Mouse (Mus musculus) thymus, postnatal 36 days (tissue): ENCODE results near the gene Add3.
"Not testable (repeated sequence)": the region's sequence is repeated elsewhere in the genome, so short reads cannot be mapped to it uniquely, and the experiment has no call there.

Source experiments
- DNase-seq, 2 experiments: peaks; one replicate each; pipeline ENCODE4 v3.0.0; 2022; ENCODE audit warnings: mixed read lengths in 2 of 2

The Add3 gene

DNA sequence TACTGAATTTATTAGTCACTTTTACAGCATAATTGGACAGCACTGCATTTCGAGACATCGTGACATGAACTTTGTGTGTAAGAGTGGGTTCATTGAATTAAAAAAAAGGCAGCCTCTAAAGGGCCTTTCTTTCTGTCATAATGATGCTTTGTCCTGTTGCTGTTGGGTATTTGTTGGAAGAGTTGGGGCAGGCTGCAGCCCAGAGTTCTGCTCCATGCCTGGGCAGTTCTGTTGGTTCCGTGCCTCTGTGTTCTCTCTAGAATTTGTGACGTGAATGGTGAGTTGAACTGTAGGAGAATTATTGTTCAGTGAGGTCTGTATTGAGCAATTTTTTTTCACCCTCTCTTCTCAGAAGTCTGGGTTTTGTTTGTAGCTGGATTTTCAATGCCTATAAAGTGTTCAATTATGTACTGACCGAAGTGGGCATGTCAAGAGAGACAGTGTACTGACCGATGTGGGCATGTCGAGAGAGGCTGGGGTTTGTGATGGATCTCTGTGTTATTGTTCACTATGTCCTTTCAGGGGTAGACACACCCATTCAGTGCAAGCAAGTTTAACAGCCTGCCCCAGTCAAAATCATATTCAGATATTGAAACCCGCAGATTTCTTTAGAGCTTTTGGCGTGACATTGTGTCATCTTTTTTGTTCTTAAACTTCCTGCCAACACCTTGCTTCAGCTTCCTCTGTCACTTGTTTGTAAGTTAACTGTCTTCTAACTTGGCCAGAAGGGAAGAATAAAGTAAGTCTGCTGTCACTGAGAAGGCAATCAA, 54.7 kb downstream of the Add3 start:
- DNase-seq: no peak

DNA sequence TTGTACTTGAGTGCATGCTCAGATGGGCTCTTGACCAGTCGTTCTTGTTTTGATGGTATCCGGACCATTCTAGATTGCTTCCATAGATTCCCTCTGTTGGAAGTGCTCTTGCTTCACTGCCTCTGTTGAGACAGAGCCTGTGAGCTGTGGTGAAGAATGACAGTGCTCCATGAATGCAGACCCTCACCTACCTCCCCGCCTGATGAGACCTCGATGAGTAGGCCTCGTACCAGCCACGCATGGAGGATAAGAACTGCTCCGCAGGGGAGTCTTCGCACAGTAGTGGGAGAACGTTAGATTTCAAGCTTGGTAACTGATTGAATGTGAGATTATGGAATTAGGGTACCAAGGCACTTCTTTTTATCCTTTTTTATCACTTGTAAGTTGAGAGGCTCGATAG, 56.7 kb downstream of the Add3 start:
- DNase-seq: no peak

DNA sequence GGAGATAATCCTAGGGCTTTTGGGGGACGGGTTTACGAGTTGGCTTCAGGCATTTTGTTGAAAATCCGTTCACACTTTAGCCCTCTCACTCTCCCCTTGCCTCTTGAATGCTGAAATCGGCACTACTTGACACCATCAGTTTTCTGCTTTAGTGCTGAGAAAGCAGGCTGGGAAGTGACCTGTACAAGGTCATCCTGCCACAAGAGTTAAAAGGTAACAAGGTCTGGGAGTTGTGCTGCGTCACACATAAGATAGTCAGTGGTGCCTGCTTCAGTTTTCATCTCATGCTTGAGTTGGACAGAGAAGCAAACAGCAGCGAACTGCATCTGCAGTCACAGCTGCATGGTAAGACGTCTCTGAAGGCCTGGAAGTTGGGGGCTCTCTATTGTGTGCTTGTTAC, 57.5 kb downstream of the Add3 start:
- DNase-seq: no peak

DNA sequence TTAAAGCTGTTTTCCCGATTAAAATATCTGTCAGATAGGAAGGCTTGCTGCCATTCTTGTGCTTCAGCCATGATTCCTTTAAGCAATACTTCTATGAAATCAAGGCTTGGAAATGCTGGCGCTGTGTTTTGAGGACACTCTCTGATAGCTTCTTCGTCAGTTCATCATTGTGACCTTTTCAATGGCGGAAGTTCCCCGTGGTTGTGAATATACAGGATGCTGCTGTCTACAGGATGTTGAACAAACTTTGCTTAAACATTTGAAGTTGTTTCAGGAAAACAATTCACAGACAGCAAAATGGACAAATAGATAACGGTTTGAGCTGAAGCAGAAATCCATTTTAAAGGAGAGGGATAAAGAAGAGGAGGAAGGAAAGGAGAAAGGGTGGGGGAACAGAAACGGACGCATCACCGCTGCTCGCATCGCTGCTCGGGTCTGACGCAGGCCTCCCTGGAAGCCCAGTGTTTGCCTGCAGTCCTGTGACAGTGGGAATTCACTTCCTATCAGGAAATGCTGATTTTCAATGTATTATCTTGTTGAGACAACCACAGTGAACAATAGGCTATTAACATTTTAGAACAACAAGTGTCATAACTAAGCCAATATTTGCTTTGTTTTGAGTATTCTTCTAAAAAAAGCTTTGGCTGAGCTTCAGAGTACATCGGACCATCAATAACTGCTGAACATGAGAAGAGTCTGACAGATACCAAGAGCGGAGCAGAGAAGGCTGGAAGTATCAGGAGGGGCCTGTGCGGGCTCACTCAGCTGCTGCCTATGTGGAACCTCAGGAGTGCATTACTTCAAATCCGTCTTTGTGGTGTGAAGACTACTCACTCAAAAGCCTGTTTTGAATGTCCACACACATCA, 58.7 kb downstream of the Add3 start:
- no peak for DNase-seq

DNA sequence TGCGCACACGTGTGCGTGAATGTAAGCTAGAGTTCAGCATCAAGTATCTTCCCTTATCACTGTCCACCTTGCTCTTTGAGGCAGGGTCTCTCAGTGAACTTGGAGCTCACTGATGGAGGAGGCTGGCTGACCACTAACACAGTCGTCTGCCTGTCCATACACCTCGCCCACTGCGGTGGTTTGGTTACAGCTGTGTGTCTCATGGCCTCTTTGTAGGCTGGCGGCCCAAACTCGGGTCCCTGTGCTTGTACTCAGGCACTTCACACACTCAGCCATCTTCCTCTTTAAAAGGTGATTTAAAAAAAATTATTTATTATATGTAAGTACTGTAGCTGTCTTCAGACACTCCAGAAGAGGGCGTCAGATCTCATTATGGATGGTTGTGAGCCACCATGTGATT, 59.5 kb downstream of the Add3 start:
- DNase-seq: no peak

DNA sequence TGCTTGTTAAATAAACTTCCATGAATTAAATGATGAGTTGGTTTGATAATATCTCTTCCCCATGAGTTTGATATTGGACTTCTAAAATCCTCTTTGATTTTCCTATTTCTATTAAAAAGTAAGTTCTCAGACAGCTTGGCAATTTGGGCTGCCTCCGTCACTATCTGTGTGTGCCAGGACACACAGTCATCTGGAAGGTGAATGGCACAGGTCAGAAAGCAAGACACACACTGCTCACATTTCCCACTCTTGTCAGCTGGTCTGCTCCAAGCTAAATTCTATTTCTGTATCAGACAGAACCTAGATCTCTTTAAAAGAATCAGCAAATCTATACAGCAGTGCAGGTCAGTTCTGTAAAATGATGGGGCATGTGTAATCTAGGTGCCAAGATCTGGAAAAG, 61.9 kb downstream of the Add3 start:
- no peak for DNase-seq

DNA sequence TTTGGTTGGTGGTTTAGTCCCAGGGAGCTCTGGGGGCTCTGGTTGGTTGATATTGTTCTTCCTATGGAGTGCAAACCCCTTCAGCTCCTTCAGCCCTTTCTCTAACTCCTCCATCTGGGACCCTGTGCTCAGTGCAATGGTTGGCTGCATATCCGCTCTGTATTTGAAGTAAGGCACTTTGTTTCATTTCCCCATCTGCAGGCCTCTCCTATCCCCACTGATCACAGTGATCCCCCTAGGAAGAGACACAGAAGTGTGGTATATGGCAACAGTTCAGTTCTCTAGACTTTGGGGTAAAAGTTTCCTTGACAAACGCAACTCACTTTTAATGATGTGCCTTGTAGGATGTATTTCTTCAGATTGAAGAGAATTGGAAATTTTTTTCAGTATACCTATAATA, 66.7 kb downstream of the Add3 start:
- DNase-seq: no peak

DNA sequence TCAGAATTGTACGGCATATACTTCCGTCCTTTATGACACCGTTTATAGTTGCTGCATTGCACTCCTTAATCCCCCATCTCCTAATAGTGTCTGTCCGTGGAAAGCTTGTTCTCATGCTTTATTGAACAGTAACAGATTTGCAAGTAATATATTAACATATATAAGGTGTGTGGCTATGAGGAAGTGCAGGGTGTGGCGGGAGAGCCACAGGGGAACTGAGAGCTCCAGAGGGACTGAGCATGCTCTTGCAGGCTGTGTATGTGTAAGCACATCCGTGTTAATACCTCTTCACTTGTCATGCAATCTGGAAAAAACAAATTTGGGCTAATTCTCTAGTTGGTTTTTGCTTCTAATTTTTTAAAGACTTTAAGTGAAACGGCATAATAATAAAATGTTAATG, 68.6 kb downstream of the Add3 start:
- no peak for DNase-seq

DNA sequence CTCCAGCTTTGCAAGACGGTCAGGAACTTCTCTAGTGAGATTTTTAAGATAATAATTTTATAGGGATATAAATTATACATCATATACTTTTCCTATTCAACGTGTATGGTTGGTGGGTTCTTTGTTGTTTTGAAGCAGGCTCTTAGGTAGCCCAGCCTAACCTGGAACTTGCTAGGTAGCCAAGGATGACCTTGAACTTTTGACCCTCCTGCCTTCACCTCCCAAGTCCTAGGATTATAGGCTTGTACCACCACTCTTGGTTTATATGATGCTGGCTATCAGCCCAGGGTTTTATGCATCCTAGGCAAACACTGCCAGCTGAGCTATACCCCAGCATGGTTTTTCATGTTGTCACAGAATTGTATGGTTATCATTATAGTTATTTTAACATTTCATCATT, 70.0 kb downstream of the Add3 start:
- no peak for DNase-seq

DNA sequence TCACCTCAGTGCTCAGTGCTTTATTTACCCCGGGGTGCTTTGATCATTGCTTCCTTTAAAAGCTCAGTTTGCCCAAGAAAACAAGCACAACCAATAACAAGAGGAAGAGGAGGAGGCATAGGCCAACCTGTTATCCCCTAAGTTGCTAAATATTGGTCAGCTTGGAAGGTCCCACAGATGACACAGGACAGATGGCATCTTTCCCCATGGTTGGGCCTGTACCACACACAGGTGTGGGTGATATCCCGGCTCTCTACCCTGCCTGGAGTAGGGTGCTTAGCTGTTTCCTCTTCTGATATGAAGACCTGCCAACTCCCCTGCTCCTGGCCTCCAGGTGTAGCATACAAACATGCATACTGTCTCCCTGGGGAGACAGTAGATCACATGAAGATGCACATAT, 75.1 kb downstream of the Add3 start:
- no peak for DNase-seq

DNA sequence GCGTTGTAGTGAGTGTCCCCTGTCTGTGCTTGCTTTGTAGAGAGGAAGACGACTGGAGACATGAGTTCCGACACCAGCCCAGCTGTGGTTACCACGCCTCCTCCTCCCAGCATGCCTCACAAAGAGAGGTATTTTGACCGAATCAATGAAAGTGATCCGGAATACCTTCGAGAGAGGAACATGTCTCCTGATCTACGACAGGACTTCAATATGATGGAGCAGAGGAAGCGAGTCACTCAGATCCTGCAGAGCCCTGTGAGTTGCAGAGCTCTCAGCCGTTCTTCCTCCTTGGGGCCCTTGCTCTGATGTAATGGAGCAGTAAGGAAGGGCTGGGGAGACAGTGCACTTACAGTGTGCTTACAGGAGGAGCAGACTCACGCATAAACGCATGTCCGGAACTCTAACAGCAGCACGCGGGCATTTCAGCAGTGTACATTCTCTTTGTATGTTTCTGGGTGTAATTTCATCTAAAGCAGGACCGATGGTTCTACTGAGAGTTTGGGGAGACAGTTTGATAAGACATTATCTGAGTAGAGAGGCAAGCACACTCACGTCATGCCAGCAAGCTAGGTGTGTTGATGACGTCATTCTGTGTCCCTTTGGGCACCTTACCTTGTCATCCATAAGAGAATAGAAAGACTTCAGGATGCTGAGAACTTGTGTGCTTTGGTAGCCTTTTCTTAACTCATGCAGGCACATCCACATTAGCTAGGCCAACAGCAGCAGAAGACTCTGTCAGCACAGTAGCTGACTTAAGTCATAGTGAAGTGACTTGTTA, 76.7 kb downstream of the Add3 start:
- DNase-seq: peak; percentile 31 to 33

DNA sequence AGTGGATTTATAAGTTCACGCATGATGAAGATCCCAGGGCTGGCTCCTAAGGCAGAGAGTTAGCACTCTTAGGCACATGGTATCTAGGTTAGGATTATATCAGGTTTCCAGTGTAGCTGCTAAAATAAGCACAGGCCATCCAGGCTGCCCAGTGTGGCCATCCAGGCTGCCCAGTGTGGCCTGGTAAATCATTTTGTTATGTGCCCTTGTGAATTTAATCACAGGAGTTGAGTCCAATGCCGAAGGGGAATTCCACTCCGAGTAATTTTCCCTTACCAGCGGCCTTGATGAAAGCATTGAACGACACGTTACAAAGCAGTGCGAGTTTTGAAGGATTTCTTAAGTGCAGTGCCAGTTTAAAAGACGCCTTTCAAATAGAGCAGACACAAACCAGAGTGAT, 77.6 kb downstream of the Add3 start:
- DNase-seq: no peak

DNA sequence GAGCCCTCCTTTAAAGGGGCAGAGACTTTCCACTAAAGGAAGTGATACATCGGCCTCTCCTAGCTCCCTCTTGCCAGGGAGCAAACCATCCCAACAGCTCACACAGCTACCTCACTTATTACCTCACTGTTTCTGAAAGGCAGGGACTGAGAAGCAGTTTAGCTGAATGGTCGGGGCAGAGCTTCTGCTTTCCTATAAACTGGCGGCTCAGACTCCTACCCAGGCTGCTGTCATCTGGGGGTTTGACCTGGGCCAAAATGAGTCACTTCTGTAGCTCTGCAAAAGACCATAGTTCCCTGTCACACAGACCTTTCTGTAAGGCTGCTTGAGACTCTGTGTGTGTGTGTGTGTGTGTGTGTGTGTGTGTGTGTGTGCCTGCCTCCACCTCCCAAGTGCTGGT, 79.1 kb downstream of the Add3 start:
- DNase-seq: no peak

DNA sequence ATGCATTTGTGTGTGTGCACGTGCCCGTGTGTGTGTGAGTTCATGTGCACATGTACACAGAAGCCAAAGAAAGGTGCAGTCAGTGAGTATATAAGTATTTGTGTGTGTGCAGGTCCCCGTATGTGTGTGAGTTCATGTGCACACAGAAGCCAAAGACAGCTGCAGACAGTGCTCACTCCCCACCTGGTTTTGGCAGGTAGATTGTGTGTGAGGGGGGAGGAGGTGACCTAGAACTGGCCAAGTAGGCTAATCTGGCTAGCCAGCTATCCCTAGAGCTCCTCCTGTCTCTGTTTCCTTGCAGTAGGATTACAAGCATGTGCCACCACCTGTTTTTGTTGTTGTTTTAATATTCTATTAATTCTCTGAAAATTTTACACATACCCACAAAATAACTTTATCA, 80.9 kb downstream of the Add3 start:
- DNase-seq: no peak

DNA sequence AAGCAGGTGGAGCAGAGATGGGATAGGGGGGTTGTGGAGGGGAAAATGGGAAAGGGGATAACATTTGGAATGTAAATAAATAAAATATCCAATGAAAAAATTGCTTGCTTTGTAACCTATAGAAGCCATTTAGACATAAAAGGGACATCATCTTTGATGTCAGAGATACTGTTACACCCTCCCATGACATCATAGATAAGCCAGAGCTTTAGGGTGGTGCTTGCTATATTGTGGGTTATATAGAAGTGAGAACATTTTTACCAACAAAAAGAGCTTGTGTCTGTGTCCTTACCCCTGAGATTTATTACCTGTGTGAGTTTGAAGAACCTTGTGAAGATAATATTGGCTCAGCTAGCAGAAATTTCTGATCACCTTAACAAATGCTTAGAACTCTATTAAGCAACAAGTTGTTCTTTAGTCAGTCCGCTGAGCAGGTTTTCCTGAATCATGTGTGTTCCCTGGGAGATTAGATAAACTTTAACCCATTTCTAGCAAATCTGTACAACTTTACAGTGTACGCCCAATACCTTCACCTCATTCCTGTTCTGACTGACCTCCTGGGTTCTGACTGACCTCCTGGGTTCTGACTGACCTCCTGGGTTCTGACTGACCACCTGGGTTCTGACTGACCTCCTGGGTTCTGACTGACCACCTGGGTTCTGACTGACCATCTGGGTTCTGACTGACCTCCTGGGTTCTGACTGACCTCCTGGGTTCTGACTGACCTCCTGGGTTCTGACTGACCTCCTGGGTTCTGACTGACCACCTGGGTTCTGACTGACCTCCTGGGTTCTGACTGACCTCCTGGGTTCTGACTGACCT, 85.2 kb downstream of the Add3 start:
- DNase-seq: not testable (repeated sequence)

DNA sequence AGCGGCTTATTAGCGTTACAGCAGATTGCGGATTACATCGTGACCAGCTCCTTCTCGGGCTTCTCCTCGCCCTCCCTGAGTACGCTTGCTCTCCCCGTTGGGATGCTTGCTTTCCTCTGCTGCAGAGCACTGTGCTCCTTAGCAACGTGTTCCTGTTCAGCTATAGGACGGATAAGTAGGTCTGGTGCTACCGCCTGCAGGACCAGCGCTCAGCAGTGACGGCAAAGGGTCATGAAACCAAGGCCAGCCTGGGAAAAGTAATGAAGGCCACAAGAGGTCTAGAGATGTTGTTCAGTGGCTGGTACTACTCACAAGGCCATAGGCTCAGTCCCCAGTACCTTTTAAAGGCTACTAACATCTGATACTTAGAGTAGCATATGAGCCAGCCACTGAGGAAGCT, 86.4 kb downstream of the Add3 start:
- DNase-seq: no peak

DNA sequence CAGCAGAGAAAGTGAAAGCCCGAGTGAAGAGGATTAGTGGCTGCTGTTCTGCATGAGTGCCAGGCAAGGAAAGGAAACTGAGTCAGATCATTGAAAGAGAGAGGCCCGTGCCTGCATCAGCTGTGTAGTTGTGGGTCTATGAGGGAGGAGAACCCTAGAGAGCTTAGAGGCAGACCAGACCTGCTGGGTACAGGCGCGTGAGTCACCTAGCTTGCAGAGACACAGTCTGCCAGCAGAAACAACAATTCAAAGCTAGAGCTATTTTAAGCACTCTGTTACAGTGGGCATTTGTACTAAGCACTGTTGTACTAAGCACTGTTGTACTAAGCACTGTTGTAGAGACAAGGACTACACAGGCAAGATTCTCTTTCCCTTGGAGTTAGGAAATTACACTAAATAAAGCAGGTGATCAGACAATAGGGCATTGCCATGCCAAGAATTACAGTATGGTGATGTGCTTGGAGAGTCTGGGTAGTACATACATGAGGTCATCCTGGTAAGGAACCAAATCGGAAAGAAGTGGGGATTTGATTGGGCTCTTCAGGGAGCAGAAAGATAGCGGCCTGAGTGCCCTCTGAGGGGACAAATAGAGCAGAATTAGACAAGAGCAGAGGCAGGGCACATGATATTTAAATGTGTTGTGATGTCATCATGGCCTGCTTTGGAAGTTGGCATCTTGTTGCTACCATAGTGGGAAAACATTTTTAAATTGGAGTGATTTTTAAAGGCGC, 88.0 kb downstream of the Add3 start:
- no peak for DNase-seq

DNA sequence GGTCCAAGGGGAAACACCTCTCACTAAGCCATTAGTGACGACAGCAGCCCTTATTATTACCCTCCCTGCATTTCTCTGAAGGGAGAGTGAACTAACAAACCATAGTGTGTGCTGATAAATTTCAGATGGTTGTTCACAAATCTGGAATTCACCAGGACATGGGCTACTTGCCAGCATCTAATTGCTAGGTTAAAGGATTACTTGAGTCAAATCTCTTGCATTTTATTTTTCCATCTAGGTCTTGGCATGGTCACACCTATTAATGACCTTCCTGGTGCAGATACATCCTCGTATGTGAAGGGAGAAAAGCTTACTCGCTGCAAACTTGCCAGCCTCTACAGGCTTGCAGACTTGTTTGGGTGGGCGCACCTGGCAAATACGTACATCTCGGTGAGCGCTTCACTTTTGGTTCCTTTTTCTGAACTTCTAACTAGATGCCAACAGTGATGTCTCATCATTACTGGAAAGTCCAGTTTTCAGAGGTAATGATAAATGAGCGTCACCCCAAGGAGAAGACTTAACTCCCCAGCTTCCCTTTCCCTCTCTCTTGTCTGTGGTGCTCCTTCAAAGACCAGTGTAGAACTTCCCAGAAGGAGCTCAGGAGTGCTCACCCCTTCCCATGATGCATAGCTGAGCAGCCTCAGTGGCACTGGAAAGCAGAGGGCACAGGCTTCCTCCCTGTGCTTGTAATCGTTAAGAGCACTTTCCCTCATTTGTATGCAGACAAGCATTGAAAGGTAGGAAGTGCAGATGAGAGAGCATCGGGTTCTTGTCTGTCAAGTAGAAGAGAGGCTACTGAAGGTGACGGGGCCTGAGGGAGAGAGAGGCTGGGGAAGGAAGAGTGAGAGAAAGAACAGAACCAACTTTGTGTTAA, 90.9 kb downstream of the Add3 start:
- no peak for DNase-seq

DNA sequence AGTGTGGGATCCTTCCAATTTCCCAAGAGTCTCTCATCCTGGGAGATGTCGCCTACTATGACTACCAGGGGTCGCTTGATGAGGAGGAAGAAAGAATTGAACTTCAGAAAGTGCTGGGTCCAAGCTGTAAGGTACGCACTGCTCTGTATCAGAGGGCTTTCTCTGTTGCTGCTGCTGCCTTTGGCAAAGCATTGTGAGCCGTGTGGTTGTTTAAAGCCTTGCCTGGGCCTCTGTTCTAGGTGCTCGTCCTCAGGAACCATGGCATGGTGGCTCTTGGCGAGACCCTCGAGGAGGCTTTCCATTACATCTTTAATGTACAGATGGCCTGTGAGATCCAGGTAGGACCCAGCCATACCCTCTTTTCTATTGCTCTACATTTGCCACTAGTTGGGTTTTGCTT, 93.3 kb downstream of the Add3 start:
- no peak for DNase-seq

DNA sequence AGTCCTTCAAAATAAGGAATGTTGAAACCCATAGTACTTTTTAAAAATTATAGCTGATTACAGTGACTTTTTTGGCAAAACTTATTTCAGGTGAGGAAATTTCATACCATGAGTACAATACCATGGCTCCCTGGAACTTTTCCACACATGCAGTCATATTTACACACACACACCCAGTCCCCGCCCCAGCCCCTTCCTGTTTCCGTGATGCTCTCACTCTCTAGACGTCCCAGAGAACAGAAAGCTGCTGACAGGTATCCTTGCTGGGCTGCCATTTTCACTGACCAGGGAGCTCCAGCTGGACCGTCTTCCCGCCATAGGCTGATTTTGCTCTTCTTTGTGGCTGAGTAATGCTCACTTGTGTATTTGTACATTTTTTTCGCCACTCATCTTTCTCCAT, 101.6 kb downstream of the Add3 start:
- no peak for DNase-seq

DNA sequence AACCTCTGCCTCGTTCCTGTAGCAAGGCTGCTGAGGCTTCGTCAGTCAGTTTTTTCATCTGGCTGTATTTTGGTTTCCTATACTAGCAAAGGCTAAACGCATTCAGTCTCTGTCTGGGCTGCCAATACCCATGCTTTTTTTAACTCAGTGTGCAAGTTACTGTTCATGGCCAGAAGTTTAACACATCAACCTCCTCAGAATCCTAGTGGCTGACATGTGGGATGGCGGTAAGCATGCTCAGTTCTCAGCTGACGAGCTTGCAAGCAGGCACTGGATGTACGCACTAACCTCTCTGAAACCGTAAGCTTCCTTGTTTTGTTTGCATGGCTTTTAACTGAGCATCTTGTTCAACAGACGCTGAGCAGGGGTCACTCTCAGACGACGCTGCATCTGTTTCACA, 103.7 kb downstream of the Add3 start:
- no peak for DNase-seq
